Mouse (Mus musculus): ENCODE results near the gene Lrp10. TPM values are rescaled to one million over a fixed set of nuclear protein-coding genes. Genes with fewer than 3 reads are reported as not detected.
A peak's percentile ranks its signal among the peaks of the same experiment; 100 is the strongest.

Lrp10 gene
- 22.9 and 25.8 TPM in 2 replicates for polyA plus RNA-seq (2011; ENCODE audit: insufficient read depth, insufficient read length, low read depth, missing spikeins)

- Histone ChIP-seq H3K27ac (ENCODE audit: insufficient read depth, low read length) (peak within 1 kb of the TSS; percentile 68), H3K36me3 (ENCODE audit: control insufficient read depth, insufficient read depth, low read length, poor library complexity, severe bottlenecking) (no peaks in the 10 kb centered on the region), H3K4me3 (ENCODE audit: low read depth, low read length) (peak within 1 kb of the TSS; percentile 87), H3K9me3 (replicated peaks; ENCODE audit: control insufficient read depth, insufficient read depth, low read length, poor library complexity, severe bottlenecking) (no peaks in the 10 kb centered on the region), H3K27me3 (ENCODE audit: control insufficient read depth, insufficient read depth, low read length, poor library complexity, severe bottlenecking) (no peaks in the 10 kb centered on the region), H3K9ac (ENCODE audit: low read depth, poor library complexity, severe bottlenecking) (peak within 1 kb of the TSS; percentile 84), H3K4me1 (ENCODE audit: control insufficient read depth, insufficient read depth, low read length) (no peaks in the 10 kb centered on the region)
- no peak for TF ChIP-seq EP300 (IDR thresholded peaks at IDR 0.05; ENCODE audit: insufficient read depth, low read depth, low read length)
- peak; percentile 33 for TF ChIP-seq POLR2A (IDR thresholded peaks at IDR 0.05; ENCODE audit: insufficient read depth, low read length)
Measured at GRCm38 (mm10) chr14:54463959-54464292, at the start of gene Lrp10. Lrp10 (plus strand) TSS chr14:54464137.

- no peaks in the 10 kb centered on the region for H3K27me3 ChIP-seq (ENCODE audit: control insufficient read depth, insufficient read depth, low read length, poor library complexity, severe bottlenecking)
- no peaks in the 10 kb centered on the region for H3K9me3 ChIP-seq (replicated peaks; ENCODE audit: control insufficient read depth, insufficient read depth, low read length, poor library complexity, severe bottlenecking)
- peak overlapping the region; percentile 19 for H3K4me3 ChIP-seq (ENCODE audit: low read depth, low read length)
- H3K27ac ChIP-seq (ENCODE audit: insufficient read depth, low read length): peak overlapping the region; percentile 73
- TF ChIP-seq CTCF (IDR thresholded peaks at IDR 0.05; ENCODE audit: low read depth, low read length) (no peak), EP300 (IDR thresholded peaks at IDR 0.05; ENCODE audit: insufficient read depth, low read depth, low read length) (peak; percentile 97)
- H3K9ac ChIP-seq (ENCODE audit: low read depth, poor library complexity, severe bottlenecking): peak overlapping the region; percentile 55; the same call in 1 of the 2 replicates
- no peaks in the 10 kb centered on the region for H3K36me3 ChIP-seq (ENCODE audit: control insufficient read depth, insufficient read depth, low read length, poor library complexity, severe bottlenecking)
- H3K4me1 ChIP-seq (ENCODE audit: control insufficient read depth, insufficient read depth, low read length): peaks cover 2% of the 10 kb centered on the region
Measured at GRCm38 (mm10) chr14:54415241-54416020, 48.5 kb upstream of the Lrp10 start.

DNA sequence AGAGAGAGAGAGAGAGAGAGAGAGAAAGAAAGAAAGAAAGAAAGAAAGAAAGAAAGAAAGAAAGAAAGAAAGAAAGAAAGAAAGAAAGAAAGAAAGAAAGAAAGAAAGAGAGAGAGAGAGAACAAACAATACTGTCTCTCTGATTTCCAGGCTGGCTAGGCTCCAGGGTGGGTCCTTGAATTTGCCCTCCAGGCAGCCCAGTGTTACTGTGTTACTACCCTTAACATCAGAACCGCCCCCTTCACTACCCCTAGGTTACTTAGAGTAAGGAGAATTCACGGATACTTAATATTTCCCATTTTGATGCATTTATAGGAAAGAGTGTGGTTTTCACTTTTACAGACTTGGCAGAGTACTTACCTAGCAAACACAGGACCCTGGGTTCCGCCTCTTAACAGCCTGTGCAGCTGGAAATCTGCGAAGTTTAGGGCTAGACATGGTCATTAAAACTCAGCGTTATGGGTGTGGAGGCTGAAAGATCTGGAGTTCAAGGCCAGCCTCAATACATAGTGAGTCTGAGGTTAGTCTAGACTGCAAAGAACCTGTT lies 47.6 kb upstream of the Lrp10 start:
- Histone ChIP-seq H3K9ac (ENCODE audit: low read depth, poor library complexity, severe bottlenecking) (peak overlapping the region; percentile 61), H3K36me3 (ENCODE audit: control insufficient read depth, insufficient read depth, low read length, poor library complexity, severe bottlenecking) (no peaks in the 10 kb centered on the region), H3K4me3 (ENCODE audit: low read depth, low read length) (peak overlapping the region; percentile 62), H3K9me3 (replicated peaks; ENCODE audit: control insufficient read depth, insufficient read depth, low read length, poor library complexity, severe bottlenecking) (no peaks in the 10 kb centered on the region), H3K27ac (ENCODE audit: insufficient read depth, low read length) (peak overlapping the region; percentile 60), H3K4me1 (ENCODE audit: control insufficient read depth, insufficient read depth, low read length) (peaks cover 2% of the 10 kb centered on the region), H3K27me3 (ENCODE audit: control insufficient read depth, insufficient read depth, low read length, poor library complexity, severe bottlenecking) (no peaks in the 10 kb centered on the region)
- TF ChIP-seq POLR2A (IDR thresholded peaks at IDR 0.05; ENCODE audit: insufficient read depth, low read length): no peak
- TF ChIP-seq CTCF (IDR thresholded peaks at IDR 0.05; ENCODE audit: low read depth, low read length): no peak
- no peak for TF ChIP-seq EP300 (IDR thresholded peaks at IDR 0.05; ENCODE audit: insufficient read depth, low read depth, low read length)

GRCm38 (mm10) chr14:54416830-54417229 lies 47.1 kb upstream of the Lrp10 start:
- Histone ChIP-seq H3K36me3 (ENCODE audit: control insufficient read depth, insufficient read depth, low read length, poor library complexity, severe bottlenecking) (no peaks in the 10 kb centered on the region), H3K4me3 (ENCODE audit: low read depth, low read length) (peak overlapping the region; percentile 62), H3K27ac (ENCODE audit: insufficient read depth, low read length) (peak overlapping the region; percentile 60), H3K4me1 (ENCODE audit: control insufficient read depth, insufficient read depth, low read length) (peaks cover 2% of the 10 kb centered on the region), H3K9me3 (replicated peaks; ENCODE audit: control insufficient read depth, insufficient read depth, low read length, poor library complexity, severe bottlenecking) (no peaks in the 10 kb centered on the region), H3K9ac (ENCODE audit: low read depth, poor library complexity, severe bottlenecking) (peak overlapping the region; percentile 61), H3K27me3 (ENCODE audit: control insufficient read depth, insufficient read depth, low read length, poor library complexity, severe bottlenecking) (no peaks in the 10 kb centered on the region)
- TF ChIP-seq POLR2A (IDR thresholded peaks at IDR 0.05; ENCODE audit: insufficient read depth, low read length) (no peak), CTCF (IDR thresholded peaks at IDR 0.05; ENCODE audit: low read depth, low read length) (no peak), EP300 (IDR thresholded peaks at IDR 0.05; ENCODE audit: insufficient read depth, low read depth, low read length) (no peak)

DNA sequence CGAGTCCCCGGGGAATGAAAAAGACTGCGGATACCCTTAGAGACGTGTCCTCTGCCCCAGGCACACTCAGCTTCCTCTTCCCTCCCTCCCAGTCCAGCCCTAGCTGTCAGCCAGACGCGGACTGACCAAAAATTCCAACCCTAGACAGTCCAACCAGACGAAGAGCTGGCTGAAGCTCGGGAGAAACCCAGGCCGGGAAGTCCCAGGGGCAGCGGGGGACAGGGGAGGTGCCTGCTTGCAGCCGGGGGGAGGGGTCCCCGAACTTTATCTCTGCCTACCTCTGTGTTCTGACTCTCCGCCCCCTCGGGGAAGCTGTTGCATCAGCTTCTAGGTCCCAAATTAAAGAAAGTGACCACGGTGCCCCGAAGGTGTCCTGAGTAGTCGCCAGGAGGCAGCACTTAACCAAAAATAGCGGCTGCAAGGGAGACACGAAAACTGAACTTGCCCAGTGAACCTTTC lies 46.3 kb upstream of the Lrp10 start, which contains the start of gene Slc7a7:
Gene Slc7a7, minus strand, starts transcription at position 158 of the 459 bp plus-strand sequence.
- Histone ChIP-seq H3K4me1 (ENCODE audit: control insufficient read depth, insufficient read depth, low read length) (no peaks in the 10 kb centered on the region), H3K36me3 (ENCODE audit: control insufficient read depth, insufficient read depth, low read length, poor library complexity, severe bottlenecking) (no peaks in the 10 kb centered on the region), H3K27ac (ENCODE audit: insufficient read depth, low read length) (peak within 1 kb of the TSS; percentile 60), H3K9ac (ENCODE audit: low read depth, poor library complexity, severe bottlenecking) (peak within 1 kb of the TSS; percentile 61), H3K27me3 (ENCODE audit: control insufficient read depth, insufficient read depth, low read length, poor library complexity, severe bottlenecking) (no peaks in the 10 kb centered on the region), H3K4me3 (ENCODE audit: low read depth, low read length) (peak within 1 kb of the TSS; percentile 62), H3K9me3 (replicated peaks; ENCODE audit: control insufficient read depth, insufficient read depth, low read length, poor library complexity, severe bottlenecking) (no peaks in the 10 kb centered on the region)
- TF ChIP-seq CTCF (IDR thresholded peaks at IDR 0.05; ENCODE audit: low read depth, low read length): peak; percentile 74
- TF ChIP-seq EP300 (IDR thresholded peaks at IDR 0.05; ENCODE audit: insufficient read depth, low read depth, low read length): no peak

DNA sequence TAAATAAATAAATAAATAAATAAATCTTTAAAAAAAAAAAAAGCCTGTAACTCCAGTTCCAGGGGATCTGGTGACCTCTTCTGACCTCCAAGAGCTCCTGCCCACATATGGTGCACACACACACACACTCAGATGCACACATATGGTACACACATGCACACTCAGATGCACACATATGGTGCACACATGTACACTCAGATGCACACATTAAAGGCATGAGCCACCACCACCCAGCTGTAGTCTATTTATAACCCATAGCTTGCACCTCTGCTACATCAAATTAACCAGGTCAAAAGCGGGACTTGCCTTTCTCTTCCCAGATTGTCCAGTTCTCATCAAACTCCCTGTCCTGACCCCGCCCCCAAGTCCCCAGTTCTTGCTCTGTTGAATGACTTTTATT lies 42.9 kb upstream of the Lrp10 start:
- H3K9me3 ChIP-seq (replicated peaks; ENCODE audit: control insufficient read depth, insufficient read depth, low read length, poor library complexity, severe bottlenecking): no peaks in the 10 kb centered on the region
- TF ChIP-seq CTCF (IDR thresholded peaks at IDR 0.05; ENCODE audit: low read depth, low read length) (no peak), POLR2A (IDR thresholded peaks at IDR 0.05; ENCODE audit: insufficient read depth, low read length) (no peak), EP300 (IDR thresholded peaks at IDR 0.05; ENCODE audit: insufficient read depth, low read depth, low read length) (no peak)
- H3K27me3 ChIP-seq (ENCODE audit: control insufficient read depth, insufficient read depth, low read length, poor library complexity, severe bottlenecking): no peaks in the 10 kb centered on the region
- H3K4me3 ChIP-seq (ENCODE audit: low read depth, low read length): no peak overlapping the region
- H3K27ac ChIP-seq (ENCODE audit: insufficient read depth, low read length): no peak overlapping the region
- no peak overlapping the region for H3K9ac ChIP-seq (ENCODE audit: low read depth, poor library complexity, severe bottlenecking)
- H3K36me3 ChIP-seq (ENCODE audit: control insufficient read depth, insufficient read depth, low read length, poor library complexity, severe bottlenecking): no peaks in the 10 kb centered on the region
- no peaks in the 10 kb centered on the region for H3K4me1 ChIP-seq (ENCODE audit: control insufficient read depth, insufficient read depth, low read length)
